Mouse (Mus musculus) lung, postnatal 0 days (tissue): ENCODE measurements around the gene Ruvbl1. TPM values are rescaled to one million over a fixed set of nuclear protein-coding genes. Genes with fewer than 3 reads are reported as not detected.

Source experiments
- ATAC-seq: fragments of 200-750 bp; cut with Nextera tagmentation; 2 replicates; pipeline ENCODE4 v1.8.0; 2017; ENCODE audit warnings: moderate library complexity
- DNase-seq: peaks from one replicate; pipeline ENCODE4 v3.0.0-alpha.2; 2016; ENCODE audit warnings: low spot score
- H3K27ac ChIP-seq: fragments of 300-500 bp; sonication (generic); 2 replicates; pipeline ENCODE4 v1.5.1; 2014; ENCODE audit warnings: antibody characterized with exemption, mild to moderate bottlenecking, low read length, mixed read lengths
- H3K27me3 ChIP-seq: fragments of 300-500 bp; sonication (generic); replicated peaks from 2 replicates; pipeline ENCODE4 v1.6.1; 2014; ENCODE audit warnings: low read length, mixed read lengths; ENCODE audit not compliant: insufficient read depth
- H3K36me3 ChIP-seq: fragments of 300-500 bp; sonication (generic); 2 replicates; pipeline ENCODE4 v1.6.1; 2014; ENCODE audit warnings: low read length, mixed read lengths; ENCODE audit not compliant: insufficient read depth
- H3K4me1 ChIP-seq: fragments of 300-500 bp; sonication (generic); 2 replicates; pipeline ENCODE4 v1.6.1; 2014; ENCODE audit warnings: antibody characterized with exemption, low read depth, low read length, mixed read lengths; ENCODE audit not compliant: insufficient read depth
- H3K4me2 ChIP-seq: fragments of 300-500 bp; sonication (generic); replicated peaks from 2 replicates; pipeline ENCODE4 v1.6.1; 2014; ENCODE audit warnings: low read depth, mild to moderate bottlenecking, low read length, moderate library complexity, mixed read lengths
- H3K4me3 ChIP-seq: fragments of 300-500 bp; sonication (generic); 2 replicates; pipeline ENCODE4 v1.5.1; 2014; ENCODE audit warnings: low read depth, low read length
- H3K9ac ChIP-seq: fragments of 300-500 bp; sonication (generic); replicated peaks from 2 replicates; pipeline ENCODE4 v1.6.1; 2014; ENCODE audit warnings: low read depth, mild to moderate bottlenecking
- H3K9me3 ChIP-seq: fragments of 300-500 bp; sonication (generic); 2 replicates; pipeline ENCODE4 v1.6.1; 2016; ENCODE audit warnings: low read length, mixed read lengths
- CTCF ChIP-seq: IDR thresholded peaks from 2 replicates; pipeline ENCODE4 v1.5.1; 2016; ENCODE audit warnings: antibody characterized with exemption, mild to moderate bottlenecking
- EP300 ChIP-seq: IDR thresholded peaks from 2 replicates; pipeline ENCODE4 v1.6.1; 2016; ENCODE audit warnings: antibody characterized with exemption, mild to moderate bottlenecking, control low read depth
- WGBS: fragments of 180-500 bp; shearing (Covaris S2); extraction: QIAGEN DNeasy Blood & Tissue Kit; methylation state at CpG from one replicate; pipeline ENCODE4 v1.1.7; 2014; 5-methylcytosine and 5-hydroxymethylcytosine counted together
- polyA plus RNA-seq: library from polyadenylated mRNA; unstranded; fragments of >200 nt; fragmentation: Nextera tagmentation; extraction: Ambion mirVana; gene quantifications from 2 replicates; pipeline ENCODE4 v1.2.1, GENCODE M21; 2015

Gene Ruvbl1
- polyA plus RNA-seq, 1 experiment from 2014 or later, result 48.5 TPM

GRCm38 (mm10) chr6:88489834-88490233 lies 24.6 kb downstream of the Ruvbl1 start:
- 77% methylated on average over 6 of the region's 6 CpGs for WGBS
- no peak overlapping the region for H3K4me3 ChIP-seq
- H3K27me3 ChIP-seq, result no peaks in the 10 kb centered on the region
- ATAC-seq (no peak), DNase-seq (no peak)
- H3K4me1 ChIP-seq, result no peaks in the 10 kb centered on the region
- peaks cover 10% of the 10 kb centered on the region; the same call in 1 of the 2 replicates for H3K36me3 ChIP-seq
- no peak overlapping the region for H3K27ac ChIP-seq
- H3K9me3 ChIP-seq, result no peaks in the 10 kb centered on the region
- TF ChIP-seq CTCF (no peak), EP300 (no peak)
- H3K9ac ChIP-seq, result no peak overlapping the region
- H3K4me2 ChIP-seq, result no peak overlapping the region

GRCm38 (mm10) chr6:88490629-88491354 lies 25.6 kb downstream of the Ruvbl1 start:
- TF ChIP-seq EP300 (no peak), CTCF (no peak)
- Histone ChIP-seq H3K27ac (no peak overlapping the region), H3K4me1 (no peaks in the 10 kb centered on the region), H3K27me3 (no peaks in the 10 kb centered on the region), H3K4me3 (no peak overlapping the region), H3K4me2 (no peak overlapping the region), H3K9ac (no peak overlapping the region), H3K36me3 (peaks cover 6% of the 10 kb centered on the region; the same call in 1 of the 2 replicates), H3K9me3 (no peaks in the 10 kb centered on the region)
- WGBS, result 90% methylated on average over 12 of the region's 12 CpGs
- no peak for DNase-seq
- ATAC-seq, result no peak

GRCm38 (mm10) chr6:88493712-88494111 lies 28.5 kb downstream of the Ruvbl1 start:
- WGBS, result 80% methylated on average over 6 of the region's 6 CpGs
- Histone ChIP-seq H3K4me1 (no peaks in the 10 kb centered on the region), H3K9ac (no peak overlapping the region), H3K36me3 (peaks cover 14% of the 10 kb centered on the region; the same call in 1 of the 2 replicates), H3K4me3 (no peak overlapping the region), H3K27me3 (no peaks in the 10 kb centered on the region), H3K9me3 (no peaks in the 10 kb centered on the region), H3K4me2 (no peak overlapping the region), H3K27ac (no peak overlapping the region)
- DNase-seq, result no peak
- TF ChIP-seq EP300 (no peak), CTCF (no peak)
- no peak for ATAC-seq

- no peak overlapping the region for H3K9ac ChIP-seq
- H3K4me1 ChIP-seq, result no peaks in the 10 kb centered on the region; the same call in 1 of the 2 replicates
- ATAC-seq, result peak; percentile 69
- WGBS, result 5% methylated on average over 60 of the region's 76 CpGs
- no peaks in the 10 kb centered on the region for H3K9me3 ChIP-seq
- no peaks in the 10 kb centered on the region for H3K27me3 ChIP-seq
- peak overlapping the region; percentile 90 for H3K4me2 ChIP-seq
- H3K4me3 ChIP-seq, result peak overlapping the region; percentile 45
- DNase-seq, result peak; percentile 71
- peaks cover 27% of the 10 kb centered on the region for H3K36me3 ChIP-seq
- TF ChIP-seq EP300 (no peak), CTCF (peak; percentile 79)
- no peak overlapping the region for H3K27ac ChIP-seq
Observed at GRCm38 (mm10) chr6:88499481-88500404, 34.5 kb downstream of the Ruvbl1 start.

GRCm38 (mm10) chr6:88500405-88500767 lies 35.2 kb downstream of the Ruvbl1 start:
- Histone ChIP-seq H3K9me3 (no peaks in the 10 kb centered on the region), H3K27ac (no peak overlapping the region), H3K27me3 (no peaks in the 10 kb centered on the region), H3K9ac (no peak overlapping the region), H3K4me3 (peak overlapping the region; percentile 45), H3K36me3 (peaks cover 33% of the 10 kb centered on the region), H3K4me1 (no peaks in the 10 kb centered on the region; the same call in 1 of the 2 replicates), H3K4me2 (peak overlapping the region; percentile 90)
- TF ChIP-seq CTCF, result no peak
- TF ChIP-seq EP300, result no peak
- ATAC-seq (no peak), DNase-seq (no peak)
- 11% methylated on average over 3 of the region's 3 CpGs for WGBS
